Mouse (Mus musculus) limb, embryonic 11.5 days (tissue): ENCODE data around the gene Bcl11b. TPM values are rescaled to one million over a fixed set of nuclear protein-coding genes. Genes with fewer than 3 reads are reported as not detected.

Experiments used
- ATAC-seq: fragments of 200-750 bp; cut with Nextera tagmentation; 2 replicates; pipeline ENCODE4 v1.8.0; 2017; ENCODE audit warnings: low read depth; ENCODE audit not compliant: insufficient number of reproducible peaks, low FRiP score, low TSS enrichment
- DNase-seq: peaks from one replicate; pipeline ENCODE4 v3.0.0-alpha.2; 2015; ENCODE audit warnings: low spot score
- H3K27ac ChIP-seq: fragments of 300-500 bp; sonication (generic); replicated peaks from 2 replicates; pipeline ENCODE4 v1.5.1; 2014; ENCODE audit warnings: low read depth, mild to moderate bottlenecking, low read length
- H3K27me3 ChIP-seq: fragments of 300-500 bp; sonication (generic); 2 replicates; pipeline ENCODE4 v1.6.1; 2014; ENCODE audit warnings: mild to moderate bottlenecking, low read length, mixed read lengths; ENCODE audit not compliant: control insufficient read depth, insufficient read depth
- H3K36me3 ChIP-seq: fragments of 300-500 bp; sonication (generic); 2 replicates; pipeline ENCODE4 v1.6.1; 2014; ENCODE audit warnings: mild to moderate bottlenecking, low read length, moderate library complexity, mixed read lengths; ENCODE audit not compliant: control insufficient read depth, insufficient read depth
- H3K4me1 ChIP-seq: fragments of 300-500 bp; sonication (generic); 2 replicates; pipeline ENCODE4 v1.6.1; 2014; ENCODE audit warnings: low read length, mixed read lengths; ENCODE audit not compliant: control insufficient read depth, insufficient read depth
- H3K4me2 ChIP-seq: fragments of 300-500 bp; sonication (generic); 2 replicates; pipeline ENCODE4 v1.6.1; 2014; ENCODE audit warnings: low read depth, mild to moderate bottlenecking, moderate library complexity; ENCODE audit not compliant: severe bottlenecking
- H3K4me3 ChIP-seq: fragments of 300-500 bp; sonication (generic); 2 replicates; pipeline ENCODE4 v1.5.1; 2014; ENCODE audit warnings: low read depth, low read length
- H3K9ac ChIP-seq: fragments of 300-500 bp; sonication (generic); 2 replicates; pipeline ENCODE4 v1.6.1; 2014; ENCODE audit warnings: mild to moderate bottlenecking, low read length
- H3K9me3 ChIP-seq: fragments of 300-500 bp; sonication (generic); 2 replicates; pipeline ENCODE4 v1.6.1; 2016; ENCODE audit warnings: low read length; ENCODE audit not compliant: control insufficient read depth
- WGBS: fragments of 180-500 bp; shearing (Covaris S2); extraction: QIAGEN DNeasy Blood & Tissue Kit; methylation state at CpG from one replicate; pipeline ENCODE4 v1.1.7; 2014; 5-methylcytosine and 5-hydroxymethylcytosine counted together
- polyA plus RNA-seq: library from polyadenylated mRNA; unstranded; fragments of >200 nt; fragmentation: Nextera tagmentation; extraction: Ambion mirVana; gene quantifications from 2 replicates; pipeline ENCODE4 v1.2.1, GENCODE M21; 2014

Bcl11b gene
- polyA plus RNA-seq, 1 experiment from 2014 or later = 8.7 TPM

DNA sequence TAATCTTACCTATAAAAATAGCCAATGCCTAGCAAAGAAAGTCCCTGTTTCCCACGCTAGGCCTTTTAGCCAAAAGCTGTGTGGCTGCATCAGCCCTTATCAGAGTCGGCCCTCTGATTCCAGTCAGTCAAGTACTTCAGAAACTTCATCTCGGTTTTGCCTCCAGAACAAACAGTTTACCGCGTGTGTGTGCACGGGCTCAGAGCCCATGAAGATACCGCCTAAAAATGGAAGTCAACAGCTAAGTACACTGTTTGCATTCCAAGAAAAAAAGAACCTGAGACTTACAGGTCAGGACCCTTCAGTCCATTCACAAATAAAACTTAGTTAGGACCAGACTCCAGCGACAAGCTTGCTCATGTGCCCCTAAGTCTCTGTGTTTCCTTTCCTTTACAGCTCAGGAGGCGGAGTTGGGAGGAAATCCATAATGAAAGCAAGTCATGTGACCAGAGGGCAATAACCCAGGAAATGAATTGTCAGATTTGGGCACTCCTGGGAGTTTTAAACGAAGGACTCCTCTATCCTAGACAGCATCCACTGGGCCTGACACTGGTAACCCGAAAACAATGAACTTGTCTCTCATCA, 29.8 kb downstream of the Bcl11b start:
- H3K9ac ChIP-seq = no peak overlapping the region; the same call in 1 of the 2 replicates
- no peaks in the 10 kb centered on the region for H3K27me3 ChIP-seq
- WGBS = 48% methylated on average over 11 of the region's 11 CpGs
- H3K4me3 ChIP-seq = no peak overlapping the region
- H3K9me3 ChIP-seq = no peaks in the 10 kb centered on the region
- DNase-seq (no peak), ATAC-seq (no peak)
- H3K36me3 ChIP-seq = no peaks in the 10 kb centered on the region
- no peak overlapping the region; the same call in 1 of the 2 replicates for H3K27ac ChIP-seq
- H3K4me2 ChIP-seq = no peak overlapping the region
- H3K4me1 ChIP-seq = peaks cover 84% of the 10 kb centered on the region

DNA sequence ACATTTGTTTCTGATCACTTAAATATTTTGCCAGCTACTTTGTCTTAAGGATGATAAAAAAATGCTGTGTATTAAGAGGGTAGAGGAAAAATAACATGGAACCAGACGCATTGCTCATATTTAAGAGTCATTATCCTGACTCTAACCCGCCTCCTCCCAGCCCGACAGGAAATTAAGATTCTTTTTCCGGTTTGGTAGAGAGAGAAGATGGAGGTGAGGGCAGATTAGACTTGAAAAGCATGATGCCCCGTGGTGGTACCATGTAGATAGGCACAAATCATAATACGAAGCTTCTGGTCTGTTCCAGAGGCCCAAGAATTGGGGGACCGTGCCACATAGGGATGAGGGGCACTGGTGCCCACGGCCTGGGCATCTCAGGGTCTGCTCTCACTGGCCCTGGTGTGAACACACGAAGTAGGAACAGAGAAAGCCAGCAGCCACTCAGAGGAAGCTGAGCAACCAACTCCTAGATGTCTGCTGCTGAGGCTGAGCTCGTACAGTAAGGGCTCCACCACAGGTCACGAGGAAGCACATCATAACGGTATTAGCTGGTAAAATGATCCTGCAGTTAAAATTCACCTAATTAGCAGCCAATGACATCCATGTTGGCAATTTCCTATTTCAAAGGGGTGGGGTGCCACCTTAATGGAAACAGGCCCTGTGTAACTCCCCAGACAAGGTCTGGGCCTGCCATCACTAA, 32.2 kb downstream of the Bcl11b start:
- peaks cover 66% of the 10 kb centered on the region for H3K4me1 ChIP-seq

GRCm38 (mm10) chr12:107970637-107971036, 32.8 kb downstream of the Bcl11b start:
- no peak overlapping the region for H3K4me2 ChIP-seq
- peaks cover 63% of the 10 kb centered on the region for H3K4me1 ChIP-seq
- H3K9me3 ChIP-seq = no peaks in the 10 kb centered on the region
- no peaks in the 10 kb centered on the region for H3K27me3 ChIP-seq
- DNase-seq = no peak
- H3K27ac ChIP-seq = no peak overlapping the region
- 39% methylated on average over 12 of the region's 12 CpGs for WGBS
- no peak overlapping the region for H3K4me3 ChIP-seq
- H3K36me3 ChIP-seq = no peaks in the 10 kb centered on the region
- H3K9ac ChIP-seq = no peak overlapping the region
- no peak for ATAC-seq

More for the DNA sequence above, 32.2 kb downstream of the Bcl11b start:
- 52% methylated on average over 12 of the region's 12 CpGs for WGBS
- Histone ChIP-seq H3K27me3 (no peaks in the 10 kb centered on the region), H3K4me3 (no peak overlapping the region), H3K36me3 (no peaks in the 10 kb centered on the region), H3K27ac (0 out of 2 replicates have a peak overlapping the region, but pooled peaks have one; percentile 15), H3K9ac (no peak overlapping the region), H3K4me2 (no peak overlapping the region), H3K9me3 (no peaks in the 10 kb centered on the region)
- DNase-seq (no peak), ATAC-seq (no peak)

- Histone ChIP-seq H3K9ac (no peak overlapping the region), H3K4me2 (no peak overlapping the region; the same call in 1 of the 2 replicates), H3K9me3 (no peaks in the 10 kb centered on the region), H3K27ac (no peak overlapping the region), H3K4me3 (no peak overlapping the region), H3K36me3 (no peaks in the 10 kb centered on the region), H3K27me3 (no peaks in the 10 kb centered on the region), H3K4me1 (peaks cover 65% of the 10 kb centered on the region)
- 44% methylated on average over 18 of the region's 18 CpGs for WGBS
- no peak for ATAC-seq
- DNase-seq = peak; percentile 45
Observed at GRCm38 (mm10) chr12:107969841-107970371, 33.5 kb downstream of the Bcl11b start.

GRCm38 (mm10) chr12:107969126-107969525, 34.3 kb downstream of the Bcl11b start:
- no peak for DNase-seq
- H3K4me3 ChIP-seq = no peak overlapping the region
- H3K36me3 ChIP-seq = no peaks in the 10 kb centered on the region
- no peaks in the 10 kb centered on the region for H3K27me3 ChIP-seq
- 84% methylated on average over 8 of the region's 8 CpGs for WGBS
- no peaks in the 10 kb centered on the region for H3K9me3 ChIP-seq
- no peak for ATAC-seq
- no peak overlapping the region for H3K4me2 ChIP-seq
- no peak overlapping the region for H3K27ac ChIP-seq
- no peak overlapping the region for H3K9ac ChIP-seq
- H3K4me1 ChIP-seq = peaks cover 68% of the 10 kb centered on the region

GRCm38 (mm10) chr12:107968331-107968730, 35.1 kb downstream of the Bcl11b start:
- no peak overlapping the region for H3K9ac ChIP-seq
- no peak overlapping the region for H3K27ac ChIP-seq
- H3K4me1 ChIP-seq = peaks cover 68% of the 10 kb centered on the region
- no peaks in the 10 kb centered on the region for H3K9me3 ChIP-seq
- H3K36me3 ChIP-seq = no peaks in the 10 kb centered on the region
- H3K4me2 ChIP-seq = no peak overlapping the region
- DNase-seq (no peak), ATAC-seq (no peak)
- WGBS = 84% methylated on average over 3 of the region's 3 CpGs
- H3K27me3 ChIP-seq = no peaks in the 10 kb centered on the region
- no peak overlapping the region for H3K4me3 ChIP-seq

- DNase-seq = no peak
- Histone ChIP-seq H3K36me3 (no peaks in the 10 kb centered on the region), H3K4me3 (no peak overlapping the region), H3K27ac (no peak overlapping the region), H3K4me2 (no peak overlapping the region), H3K27me3 (no peaks in the 10 kb centered on the region), H3K9me3 (no peaks in the 10 kb centered on the region), H3K4me1 (peaks cover 61% of the 10 kb centered on the region), H3K9ac (no peak overlapping the region)
- no peak for ATAC-seq
- WGBS = 93% methylated on average over 7 of the region's 7 CpGs
Observed at GRCm38 (mm10) chr12:107967026-107967425, 36.4 kb downstream of the Bcl11b start.

GRCm38 (mm10) chr12:107965103-107965502, 38.3 kb downstream of the Bcl11b start:
- no peak for ATAC-seq

More at GRCm38 (mm10) chr12:107965103-107965502, 38.3 kb downstream of the Bcl11b start:
- Histone ChIP-seq H3K4me1 (peaks cover 61% of the 10 kb centered on the region), H3K4me3 (no peak overlapping the region), H3K9me3 (no peaks in the 10 kb centered on the region), H3K27ac (peak overlapping the region; percentile 25; the same call in 1 of the 2 replicates), H3K36me3 (no peaks in the 10 kb centered on the region), H3K9ac (no peak overlapping the region), H3K4me2 (no peak overlapping the region), H3K27me3 (no peaks in the 10 kb centered on the region)
- 44% methylated on average over 12 of the region's 12 CpGs for WGBS
- no peak for DNase-seq
